Mouse (Mus musculus): ENCODE measurements around the gene Wdr34. TPM values are rescaled to one million over a fixed set of nuclear protein-coding genes. Genes with fewer than 3 reads are reported as not detected.
A peak's percentile ranks its signal among the peaks of the same experiment; 100 is the strongest.

The Wdr34 gene
- polyA plus RNA-seq, 1 experiment from 2014 or later = 17.5 TPM

DNA sequence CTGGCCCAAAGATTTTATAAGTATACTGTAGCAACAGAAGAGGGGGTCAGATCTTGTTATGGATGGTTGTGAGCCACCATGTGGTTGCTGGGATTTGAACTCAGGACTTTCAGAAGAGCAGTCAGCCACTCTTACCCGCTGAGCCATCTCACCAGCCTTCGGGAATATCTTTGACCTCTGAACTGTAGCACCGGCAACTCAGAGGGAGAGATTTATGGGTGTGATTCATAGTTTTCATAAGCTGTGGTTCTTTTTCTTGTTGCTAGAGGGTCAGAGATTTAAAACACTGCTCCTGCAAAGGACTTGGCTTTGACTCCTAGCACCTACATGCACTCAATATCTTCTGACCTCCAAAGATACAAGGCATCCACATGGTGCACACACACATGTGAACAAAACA lies 26.9 kb upstream of the Wdr34 start:
- Histone ChIP-seq H3K4me2 (no peak overlapping the region), H3K4me3 (ENCODE audit: low read depth, low read length) (no peak overlapping the region), H3K36me3 (ENCODE audit: control insufficient read depth, insufficient read depth, low read length) (peaks cover 7% of the 10 kb centered on the region), H3K9ac (ENCODE audit: low read depth, low read length) (no peak overlapping the region), H3K27me3 (ENCODE audit: control insufficient read depth, insufficient read depth, low read length) (no peaks in the 10 kb centered on the region), H3K4me1 (ENCODE audit: control insufficient read depth, insufficient read depth, low read length) (peaks cover 13% of the 10 kb centered on the region), H3K27ac (ENCODE audit: low read depth, low read length) (no peak overlapping the region), H3K9me3 (replicated peaks; ENCODE audit: control insufficient read depth, low read length) (no peaks in the 10 kb centered on the region)
- 74% methylated on average over 3 of the region's 3 CpGs for WGBS (ENCODE audit: insufficient replicate concordance)
- no peak for ATAC-seq (replicated peaks; ENCODE audit: insufficient number of reproducible peaks, low FRiP score, low TSS enrichment)

DNA sequence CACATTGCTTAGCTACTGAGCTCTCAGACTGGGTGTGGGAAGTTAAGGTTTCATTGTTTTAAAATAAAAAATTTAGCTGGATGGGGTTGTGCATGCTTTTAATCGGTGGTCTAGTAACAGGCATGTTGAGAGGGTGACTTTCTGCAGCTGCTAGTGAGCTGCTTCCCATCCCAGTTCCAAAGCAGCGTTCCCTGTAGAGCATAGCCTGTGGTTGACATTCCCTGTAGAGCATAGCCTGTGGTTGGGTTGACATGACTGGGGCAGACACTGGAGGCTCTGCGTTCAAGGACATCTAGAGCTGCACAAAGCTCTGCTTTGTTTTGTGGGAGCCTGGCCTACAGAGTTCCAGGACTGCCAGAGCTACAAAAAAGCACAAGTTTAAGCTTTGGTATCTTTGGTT lies 24.6 kb upstream of the Wdr34 start:
- whole genome bisulfite sequencing (ENCODE audit: insufficient replicate concordance) = 73% methylated on average over 3 of the region's 3 CpGs
- no peaks in the 10 kb centered on the region for H3K27me3 ChIP-seq (ENCODE audit: control insufficient read depth, insufficient read depth, low read length)
- ATAC-seq (replicated peaks; ENCODE audit: insufficient number of reproducible peaks, low FRiP score, low TSS enrichment) = no peak
- H3K9ac ChIP-seq (ENCODE audit: low read depth, low read length) = no peak overlapping the region
- H3K4me1 ChIP-seq (ENCODE audit: control insufficient read depth, insufficient read depth, low read length) = peaks cover 4% of the 10 kb centered on the region
- no peaks in the 10 kb centered on the region for H3K9me3 ChIP-seq (replicated peaks; ENCODE audit: control insufficient read depth, low read length)
- H3K36me3 ChIP-seq (ENCODE audit: control insufficient read depth, insufficient read depth, low read length) = peaks cover 12% of the 10 kb centered on the region
- no peak overlapping the region for H3K27ac ChIP-seq (ENCODE audit: low read depth, low read length)
- no peak overlapping the region for H3K4me2 ChIP-seq
- H3K4me3 ChIP-seq (ENCODE audit: low read depth, low read length) = no peak overlapping the region

DNA sequence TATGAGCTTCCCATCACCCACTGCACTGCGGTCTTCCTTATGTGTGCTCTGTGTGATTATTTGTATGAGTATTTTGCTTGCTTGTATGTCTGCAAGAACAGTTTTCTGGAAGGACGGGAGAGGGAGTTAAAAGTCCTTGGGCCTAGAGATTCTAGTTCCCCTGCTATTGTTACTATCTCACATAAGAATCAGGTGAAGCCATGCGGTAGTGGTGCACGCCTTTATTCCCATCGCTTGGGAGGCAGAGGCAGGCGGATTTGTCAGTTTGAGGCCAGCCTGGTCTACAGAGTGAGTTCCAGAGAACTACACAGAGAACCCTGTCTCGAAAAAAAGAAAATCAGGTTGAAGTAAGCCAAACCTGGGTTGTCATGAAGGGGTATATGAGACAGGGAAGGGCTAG lies 24.2 kb upstream of the Wdr34 start:
- H3K4me1 ChIP-seq (ENCODE audit: control insufficient read depth, insufficient read depth, low read length) = peaks cover 6% of the 10 kb centered on the region; the same call in 1 of the 2 replicates
- 71% methylated on average over 7 of the region's 7 CpGs for WGBS (ENCODE audit: insufficient replicate concordance)

DNA sequence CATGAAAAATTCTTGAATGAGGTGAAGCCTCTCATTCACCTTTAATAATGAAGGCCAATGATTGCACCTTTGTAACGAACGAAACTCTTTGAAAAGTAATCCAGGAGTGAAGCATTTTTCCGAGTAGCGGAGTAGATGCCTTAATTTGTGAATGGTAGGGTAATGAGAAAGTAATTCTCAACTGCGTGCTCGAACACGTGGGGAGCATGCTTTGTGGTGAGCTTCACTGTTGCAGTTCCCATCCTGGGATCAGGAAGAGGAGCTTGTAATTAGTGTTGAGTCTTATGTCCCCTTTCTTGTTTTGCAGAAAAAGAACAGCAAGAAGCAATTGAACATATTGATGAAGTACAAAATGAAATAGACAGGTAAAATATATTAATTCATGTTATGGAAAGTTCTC lies 19.3 kb upstream of the Wdr34 start:
- Histone ChIP-seq H3K27ac (ENCODE audit: low read depth, low read length) (no peak overlapping the region), H3K27me3 (ENCODE audit: control insufficient read depth, insufficient read depth, low read length) (no peaks in the 10 kb centered on the region), H3K36me3 (ENCODE audit: control insufficient read depth, insufficient read depth, low read length) (peaks cover 13% of the 10 kb centered on the region), H3K9me3 (replicated peaks; ENCODE audit: control insufficient read depth, low read length) (no peaks in the 10 kb centered on the region), H3K4me2 (peak overlapping the region; percentile 87), H3K4me3 (ENCODE audit: low read depth, low read length) (peak overlapping the region; percentile 95), H3K9ac (ENCODE audit: low read depth, low read length) (peak overlapping the region; percentile 94), H3K4me1 (ENCODE audit: control insufficient read depth, insufficient read depth, low read length) (peaks cover 25% of the 10 kb centered on the region)
- ATAC-seq (replicated peaks; ENCODE audit: insufficient number of reproducible peaks, low FRiP score, low TSS enrichment) = no peak
- WGBS (ENCODE audit: insufficient replicate concordance) = 47% methylated on average over 7 of the region's 7 CpGs

More for the DNA sequence above, 24.2 kb upstream of the Wdr34 start:
- H3K4me2 ChIP-seq = no peak overlapping the region
- no peak overlapping the region for H3K27ac ChIP-seq (ENCODE audit: low read depth, low read length)
- no peak overlapping the region for H3K9ac ChIP-seq (ENCODE audit: low read depth, low read length)
- H3K4me3 ChIP-seq (ENCODE audit: low read depth, low read length) = no peak overlapping the region
- peaks cover 15% of the 10 kb centered on the region for H3K36me3 ChIP-seq (ENCODE audit: control insufficient read depth, insufficient read depth, low read length)
- no peaks in the 10 kb centered on the region for H3K27me3 ChIP-seq (ENCODE audit: control insufficient read depth, insufficient read depth, low read length)
- no peaks in the 10 kb centered on the region for H3K9me3 ChIP-seq (replicated peaks; ENCODE audit: control insufficient read depth, low read length)
- no peak for ATAC-seq (replicated peaks; ENCODE audit: insufficient number of reproducible peaks, low FRiP score, low TSS enrichment)

DNA sequence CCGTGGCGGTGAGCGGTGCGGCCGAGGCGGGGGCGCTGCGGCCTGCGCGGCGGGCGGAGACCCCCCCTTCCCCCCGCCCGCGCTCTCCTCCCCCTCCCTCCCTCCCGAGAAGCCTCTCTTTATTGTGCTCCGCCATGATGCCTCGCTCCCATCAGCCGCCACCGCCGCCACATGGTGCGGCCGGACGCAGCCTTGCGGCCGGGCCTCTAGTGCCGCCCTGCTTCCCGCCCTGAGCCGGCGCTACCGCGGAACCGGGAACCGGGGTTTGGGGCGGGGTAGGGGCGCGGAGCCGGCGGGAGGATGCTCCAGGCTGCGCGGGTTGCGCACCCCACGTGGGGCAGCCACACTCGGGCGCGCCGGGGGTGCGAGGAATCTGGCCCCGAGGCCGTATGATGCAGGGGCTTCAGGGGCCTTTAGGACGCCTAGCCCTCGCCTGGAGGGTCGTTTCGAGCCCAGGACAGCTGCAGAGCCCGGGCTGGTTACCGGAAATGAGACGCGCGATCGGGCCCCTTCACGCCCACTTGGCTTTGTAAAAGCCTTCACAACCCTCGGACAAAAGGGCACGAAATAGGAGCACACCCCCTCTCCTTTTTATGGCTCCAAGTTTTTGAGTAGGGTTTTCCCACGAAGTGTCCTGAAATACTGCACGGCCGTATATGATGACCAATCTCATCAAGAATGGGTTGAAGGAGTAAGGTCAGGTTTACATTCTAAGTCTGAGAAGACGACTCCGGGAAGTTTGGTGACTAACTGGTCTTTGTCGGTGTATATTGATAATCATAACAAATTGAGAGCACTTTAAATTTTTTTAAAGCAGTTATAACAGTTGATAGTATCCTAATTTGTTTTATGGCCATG lies 18.6 kb upstream of the Wdr34 start:
- Histone ChIP-seq H3K4me3 (ENCODE audit: low read depth, low read length) (peak overlapping the region; percentile 95), H3K27me3 (ENCODE audit: control insufficient read depth, insufficient read depth, low read length) (no peaks in the 10 kb centered on the region), H3K36me3 (ENCODE audit: control insufficient read depth, insufficient read depth, low read length) (peaks cover 8% of the 10 kb centered on the region), H3K4me1 (ENCODE audit: control insufficient read depth, insufficient read depth, low read length) (peaks cover 25% of the 10 kb centered on the region), H3K4me2 (peak overlapping the region; percentile 87), H3K27ac (ENCODE audit: low read depth, low read length) (peak overlapping the region; percentile 100), H3K9me3 (replicated peaks; ENCODE audit: control insufficient read depth, low read length) (no peaks in the 10 kb centered on the region), H3K9ac (ENCODE audit: low read depth, low read length) (peak overlapping the region; percentile 94)
- WGBS (ENCODE audit: insufficient replicate concordance) = under 1% methylated on average over 43 of the region's 69 CpGs
- peak; percentile 28; the same call in 1 of the 2 replicates for ATAC-seq (replicated peaks; ENCODE audit: insufficient number of reproducible peaks, low FRiP score, low TSS enrichment)

DNA sequence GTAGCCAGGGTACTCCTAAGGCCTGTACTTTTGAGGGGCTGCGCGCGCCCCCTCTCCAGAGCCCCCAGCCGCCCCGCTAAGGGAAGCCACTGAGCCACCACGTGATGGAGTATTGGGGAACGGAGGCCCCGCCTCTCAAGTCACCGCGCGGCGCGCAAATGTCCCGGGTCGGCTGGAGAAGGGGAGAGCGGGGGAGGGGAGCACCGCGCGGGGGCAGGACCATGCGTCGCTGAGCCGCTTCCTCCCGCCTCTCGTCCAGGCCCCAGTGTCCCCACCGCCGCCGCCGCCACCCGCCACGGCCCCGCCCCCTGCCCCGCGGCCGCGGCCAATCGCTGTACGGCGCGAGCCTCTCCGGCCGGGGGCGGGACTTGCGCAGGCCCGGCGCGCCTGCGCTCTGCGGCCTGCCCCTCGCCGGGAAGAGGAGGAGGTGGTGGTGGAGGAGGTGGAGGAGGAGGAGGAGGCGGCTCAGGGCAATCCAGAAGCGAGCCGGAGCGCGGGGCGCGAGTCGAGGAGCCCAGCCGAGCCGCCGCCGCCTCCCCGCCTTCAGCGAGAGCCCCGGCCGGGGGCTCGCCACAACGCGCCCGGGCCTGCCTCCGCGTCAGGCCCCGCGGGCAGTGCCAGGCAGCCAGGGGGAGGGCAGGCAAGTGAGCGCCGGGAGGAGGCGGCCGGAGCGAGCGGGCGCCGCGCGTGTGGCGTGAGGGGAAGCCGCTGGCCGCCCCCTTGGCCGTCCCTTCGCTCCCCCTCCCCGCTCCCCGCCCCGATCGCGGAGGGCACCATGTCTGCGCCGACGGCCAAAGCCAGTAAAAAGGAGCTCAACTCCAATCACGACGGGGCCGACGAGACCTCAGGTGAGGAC lies 17.6 kb upstream of the Wdr34 start:
- Histone ChIP-seq H3K9me3 (replicated peaks; ENCODE audit: control insufficient read depth, low read length) (no peaks in the 10 kb centered on the region), H3K27me3 (ENCODE audit: control insufficient read depth, insufficient read depth, low read length) (no peaks in the 10 kb centered on the region), H3K4me2 (peak overlapping the region; percentile 87), H3K9ac (ENCODE audit: low read depth, low read length) (peak overlapping the region; percentile 94), H3K4me3 (ENCODE audit: low read depth, low read length) (peak overlapping the region; percentile 95), H3K4me1 (ENCODE audit: control insufficient read depth, insufficient read depth, low read length) (peaks cover 25% of the 10 kb centered on the region), H3K27ac (ENCODE audit: low read depth, low read length) (peak overlapping the region; percentile 100), H3K36me3 (ENCODE audit: control insufficient read depth, insufficient read depth, low read length) (peaks cover 8% of the 10 kb centered on the region)
- ATAC-seq (replicated peaks; ENCODE audit: insufficient number of reproducible peaks, low FRiP score, low TSS enrichment) = peak; percentile 93
- WGBS (ENCODE audit: insufficient replicate concordance) = 0% methylated on average over 49 of the region's 101 CpGs

DNA sequence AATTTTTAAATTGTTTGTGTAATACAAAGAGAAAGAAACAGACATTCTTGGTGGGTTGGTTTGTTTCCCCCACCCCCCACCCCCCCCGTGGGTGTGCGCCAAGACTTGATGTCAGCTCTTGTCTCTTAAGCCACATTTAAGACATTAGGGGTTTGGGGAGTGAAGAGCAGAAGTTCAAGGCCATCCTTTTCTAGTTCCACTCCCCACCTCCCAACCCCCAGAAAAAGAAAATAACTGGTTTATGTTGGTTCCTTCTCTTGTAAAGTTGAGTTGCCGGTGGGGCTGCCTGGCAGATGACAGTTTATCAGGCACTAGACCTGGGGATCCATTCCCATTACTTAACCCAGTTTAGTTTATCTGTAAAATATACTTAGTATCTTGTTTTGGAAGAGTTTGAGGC lies 15.6 kb upstream of the Wdr34 start:
- H3K36me3 ChIP-seq (ENCODE audit: control insufficient read depth, insufficient read depth, low read length) = peaks cover 6% of the 10 kb centered on the region; the same call in 1 of the 2 replicates
- H3K4me3 ChIP-seq (ENCODE audit: low read depth, low read length) = peak overlapping the region; percentile 66; the same call in 1 of the 2 replicates
- no peaks in the 10 kb centered on the region for H3K9me3 ChIP-seq (replicated peaks; ENCODE audit: control insufficient read depth, low read length)
- H3K27ac ChIP-seq (ENCODE audit: low read depth, low read length) = peak overlapping the region; percentile 94; the same call in 1 of the 2 replicates
- H3K9ac ChIP-seq (ENCODE audit: low read depth, low read length) = 0 out of 2 replicates have a peak overlapping the region, but pooled peaks have one; percentile 28
- H3K4me2 ChIP-seq = peak overlapping the region; percentile 95
- no peak for ATAC-seq (replicated peaks; ENCODE audit: insufficient number of reproducible peaks, low FRiP score, low TSS enrichment)
- H3K4me1 ChIP-seq (ENCODE audit: control insufficient read depth, insufficient read depth, low read length) = peaks cover 27% of the 10 kb centered on the region
- no peaks in the 10 kb centered on the region for H3K27me3 ChIP-seq (ENCODE audit: control insufficient read depth, insufficient read depth, low read length)
- WGBS (ENCODE audit: insufficient replicate concordance) = 46% methylated on average over 3 of the region's 3 CpGs

DNA sequence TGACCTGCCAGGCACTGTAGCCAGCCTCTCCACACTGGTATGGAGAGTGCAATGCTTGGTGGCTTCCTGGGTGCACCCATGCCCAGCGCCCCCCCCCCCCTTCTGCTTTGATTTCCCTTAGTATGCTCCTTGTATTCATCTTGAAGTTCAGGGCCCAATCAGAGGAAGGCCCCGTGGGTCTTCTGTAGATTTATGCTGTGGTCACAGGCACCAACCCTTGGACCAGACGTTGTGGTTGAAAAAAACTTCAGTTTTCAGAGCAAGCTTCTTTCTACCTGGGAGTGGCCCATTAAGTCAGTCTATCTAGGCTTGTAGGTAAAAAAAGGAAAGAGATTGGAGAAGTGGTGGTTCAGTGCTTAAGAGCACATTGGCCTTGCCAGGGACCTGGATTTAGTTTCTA lies 15.1 kb upstream of the Wdr34 start:
- no peaks in the 10 kb centered on the region for H3K9me3 ChIP-seq (replicated peaks; ENCODE audit: control insufficient read depth, low read length)
- peaks cover 27% of the 10 kb centered on the region for H3K4me1 ChIP-seq (ENCODE audit: control insufficient read depth, insufficient read depth, low read length)
- H3K4me2 ChIP-seq = peak overlapping the region; percentile 95
- peak overlapping the region; percentile 94 for H3K27ac ChIP-seq (ENCODE audit: low read depth, low read length)
- H3K36me3 ChIP-seq (ENCODE audit: control insufficient read depth, insufficient read depth, low read length) = peaks cover 3% of the 10 kb centered on the region; the same call in 1 of the 2 replicates
- 18% methylated on average over 3 of the region's 3 CpGs for WGBS (ENCODE audit: insufficient replicate concordance)
- no peak for ATAC-seq (replicated peaks; ENCODE audit: insufficient number of reproducible peaks, low FRiP score, low TSS enrichment)
- peak overlapping the region; percentile 81 for H3K9ac ChIP-seq (ENCODE audit: low read depth, low read length)
- H3K4me3 ChIP-seq (ENCODE audit: low read depth, low read length) = peak overlapping the region; percentile 66
- no peaks in the 10 kb centered on the region for H3K27me3 ChIP-seq (ENCODE audit: control insufficient read depth, insufficient read depth, low read length)
